ENCODE assay signal across 25 mouse cellular contexts in genomic region chr6:30456991-30457390, GRCm38 (mm10). TPM values are rescaled to one million over a fixed set of nuclear protein-coding genes. Genes with fewer than 3 reads are reported as not detected.
A peak's percentile ranks its signal among the peaks of the same experiment; 100 is the strongest.
DNase-seq lines count a peak whose midpoint lies in the region; ATAC-seq and TF ChIP-seq lines count a peak whose summit lies in the region.
"Had no signal": no experiment of that assay in that cellular context is flagged by ENCODE, and none has a peak within 500 bp of the region (broad histone marks: within the 10 kb centered on the region; RNA-seq: fewer than 3 reads in every experiment).

No protein-coding gene starts in this region.

- peak; percentile 13 for DNase-seq in cerebellum, adult 9-11 months
- DNase-seq in cerebellum, postnatal 4 days (ENCODE audit: low spot score in 2 of 2): no peak
- DNase-seq in lung, embryonic 14.5 days: no peak
- no peak for DNase-seq in lung, postnatal 36 days
- DNase-seq in ES-E14 (ENCODE audit: low read depth, low spot score): no peak
- DNase-seq in stomach, postnatal 0 days (ENCODE audit: low spot score): no peak
- DNase-seq in urinary bladder, postnatal 4 days (ENCODE audit: low spot score in 2 of 2): no peak
- DNase-seq: adrenal gland, postnatal 25 days; B cell, adult 2 months; cerebellum, adult 18-20 months; cerebellum, postnatal 10 days; embryo, embryonic 11 days; gastrocnemius, adult 2 months; gastrocnemius, postnatal 25 days; heart, postnatal 14 days had no signal

- no peaks in the 10 kb centered on the region for H3K27me3 ChIP-seq in lung, embryonic 14.5 days (ENCODE audit: insufficient read depth, low read length)
- H3K27me3 ChIP-seq in stomach, postnatal 0 days (ENCODE audit: control insufficient read depth, insufficient read depth, low read length): no peaks in the 10 kb centered on the region
- H3K27me3 ChIP-seq: embryonic facial prominence, embryonic 15.5 days; heart, embryonic 15.5 days had no signal

- TF ChIP-seq CTCF in lung, embryonic 14.5 days (IDR thresholded peaks at IDR 0.05; ENCODE audit: low read depth): 0 out of 2 replicates have a peak, but pooled peaks have one; percentile 13
- 0 out of 2 replicates have a peak, but pooled peaks have one; percentile 11 for TF ChIP-seq CTCF in stomach, postnatal 0 days (IDR thresholded peaks at IDR 0.05; ENCODE audit: low read depth)

- H3K4me2 ChIP-seq in lung, embryonic 14.5 days: no peak overlapping the region
- no peak overlapping the region for H3K4me2 ChIP-seq in stomach, postnatal 0 days (replicated peaks; ENCODE audit: low read depth)
- H3K4me2 ChIP-seq: embryonic facial prominence, embryonic 15.5 days; heart, embryonic 15.5 days; hindbrain, embryonic 14.5 days had no signal

- no peak overlapping the region for H3K4me3 ChIP-seq in lung, embryonic 14.5 days (ENCODE audit: low read depth, low read length)
- no peak overlapping the region for H3K4me3 ChIP-seq in ES-E14 (ENCODE audit: insufficient read depth in 1 of 2, low read depth in 1 of 2, low read length in 2 of 2, poor library complexity in 1 of 2, severe bottlenecking in 1 of 2)
- no peak overlapping the region for H3K4me3 ChIP-seq in stomach, postnatal 0 days (ENCODE audit: low read depth, low read length)
- H3K4me3 ChIP-seq: embryonic facial prominence, embryonic 15.5 days; erythroblast, embryonic 14.5 days; forebrain, embryonic 10.5 days; gastrocnemius, adult 2 months; heart, embryonic 15.5 days had no signal

- in situ Hi-C loops in ES-E14 (cut with MboI; ENCODE audit: low sequenced_read_pairs in 2 of 2, unreplicated experiment in 2 of 2): no loop called here

- H3K36me3 ChIP-seq in lung, embryonic 14.5 days (ENCODE audit: insufficient read depth): peaks cover 26% of the 10 kb centered on the region
- H3K36me3 ChIP-seq in ES-E14 (ENCODE audit: control insufficient read depth, insufficient read depth, low read length, poor library complexity, severe bottlenecking): peaks cover 2% of the 10 kb centered on the region; the same call in 1 of the 2 replicates
- H3K36me3 ChIP-seq in stomach, postnatal 0 days (ENCODE audit: control insufficient read depth, insufficient read depth, low read length): peaks cover 4% of the 10 kb centered on the region

- no peak for TF ChIP-seq EP300 in stomach, postnatal 0 days (optimal IDR thresholded peaks at IDR 0.05)

- no peaks in the 10 kb centered on the region for H3K9me3 ChIP-seq in lung, embryonic 14.5 days (ENCODE audit: low read depth, low read length)
- H3K9me3 ChIP-seq in ES-E14 (ENCODE audit: control insufficient read depth, insufficient read depth, low read depth, low read length): no peaks in the 10 kb centered on the region
- no peaks in the 10 kb centered on the region for H3K9me3 ChIP-seq in stomach, postnatal 0 days (ENCODE audit: control insufficient read depth, low read length)
- H3K9me3 ChIP-seq: embryonic facial prominence, embryonic 15.5 days; heart, embryonic 15.5 days had no signal

- WGBS in lung, embryonic 14.5 days: 95% methylated on average over 7 of the region's 7 CpGs
- 94% methylated on average over 7 of the region's 7 CpGs for WGBS in stomach, postnatal 0 days

- peaks cover 20% of the 10 kb centered on the region for H3K4me1 ChIP-seq in lung, embryonic 14.5 days (ENCODE audit: insufficient read depth)
- peaks cover 2 to 20% of the 10 kb centered on the region in 2 experiments; a peak in 1 of 4 replicates for H3K4me1 ChIP-seq in ES-E14 (ENCODE audit: control insufficient read depth in 2 of 2, insufficient read depth in 2 of 2, low read length in 2 of 2, poor library complexity in 1 of 2)
- H3K4me1 ChIP-seq in stomach, postnatal 0 days (replicated peaks; ENCODE audit: control insufficient read depth, insufficient read depth): peaks cover 5% of the 10 kb centered on the region; the same call in 1 of the 2 replicates

- no peak overlapping the region for H3K9ac ChIP-seq in lung, embryonic 14.5 days
- H3K9ac ChIP-seq in ES-E14 (ENCODE audit: insufficient read depth, low read depth, low read length, poor library complexity, severe bottlenecking): no peak overlapping the region
- no peak overlapping the region for H3K9ac ChIP-seq in stomach, postnatal 0 days (ENCODE audit: low read length)
- H3K9ac ChIP-seq: embryonic facial prominence, embryonic 15.5 days; heart, embryonic 15.5 days; hindbrain, embryonic 14.5 days had no signal

- no peak overlapping the region for H3K27ac ChIP-seq in lung, embryonic 14.5 days (ENCODE audit: low read depth)
- peak overlapping the region; percentile 48; the same call in 1 of the 2 replicates for H3K27ac ChIP-seq in ES-E14 (ENCODE audit: insufficient read depth, low read depth, low read length, poor library complexity, severe bottlenecking)
- H3K27ac ChIP-seq in stomach, postnatal 0 days (replicated peaks): no peak overlapping the region
- H3K27ac ChIP-seq: embryonic facial prominence, embryonic 15.5 days; forebrain, embryonic 10.5 days; gastrocnemius, adult 2 months; heart, embryonic 15.5 days; hindbrain, embryonic 14.5 days had no signal

- ATAC-seq in lung, embryonic 14.5 days (ENCODE audit: insufficient read depth): no peak
- no peak for ATAC-seq in stomach, postnatal 0 days (ENCODE audit: low FRiP score, low TSS enrichment)
- ATAC-seq: activated CD4-positive, CD25-positive, alpha-beta regulatory T cell, adult 4 months; CD4-positive, CD25-positive, alpha-beta regulatory T cell, adult 4 months; forebrain, embryonic 14.5 days had no signal

TF ChIP-seq in ES-E14, 5 proteins besides CTCF, POLR2A, EP300 and RAD21:
- TF ChIP-seq ZNF384 (IDR thresholded peaks at IDR 0.05; ENCODE audit: low read depth, low read length): no peak
- no peak for TF ChIP-seq CHD2 (IDR thresholded peaks at IDR 0.05; ENCODE audit: low read depth, low read length)
- no peak for TF ChIP-seq MAFK (IDR thresholded peaks at IDR 0.05; ENCODE audit: insufficient read depth, low read depth, low read length)
- TF ChIP-seq ZC3H11A (IDR thresholded peaks at IDR 0.05; ENCODE audit: borderline replicate concordance, low read depth, low read length): no peak
- no peak for TF ChIP-seq HCFC1 (IDR thresholded peaks at IDR 0.05; ENCODE audit: borderline replicate concordance, insufficient read depth, low read length)

RNA-seq across cellular contexts. Expression of gene Tmem209, which starts 52.6 kb away (rescaled TPM):
- polyA plus RNA-seq in lung, embryonic 14.5 days (2014; fragmentation: Nextera tagmentation; extraction: Ambion mirVana): 43.5 and 44.7 TPM in 2 replicates
- total RNA-seq in ES-E14 (2012; rRNA removed): 104 and 138 TPM in 2 replicates
- polyA plus RNA-seq in stomach, postnatal 0 days (2015; fragmentation: Nextera tagmentation; extraction: Ambion mirVana): 13.0 and 13.7 TPM in 2 replicates

RNA-seq across cellular contexts. Expression of gene Ssmem1, which starts 52.7 kb away (rescaled TPM):
- polyA plus RNA-seq in lung, embryonic 14.5 days (2014; fragmentation: Nextera tagmentation; extraction: Ambion mirVana): 0.16 and 0.49 TPM in 2 replicates
- 0.37 and 0.58 TPM in 2 replicates for total RNA-seq in ES-E14 (2012; rRNA removed)
- not detected in 2 replicates for polyA plus RNA-seq in stomach, postnatal 0 days (2015; fragmentation: Nextera tagmentation; extraction: Ambion mirVana)
- total RNA-seq: common myeloid progenitor, adult 5-6 weeks; hematopoietic stem cell, adult 5-6 weeks had no signal
- polyA plus RNA-seq: activated CD4-positive, CD25-positive, alpha-beta regulatory T cell, adult 4 months; CD4-positive, CD25-positive, alpha-beta regulatory T cell, adult 4 months; erythroblast, embryonic 14.5 days had no signal

RNA-seq across cellular contexts. Expression of gene Klhdc10, which starts 55.3 kb away (rescaled TPM):
- polyA plus RNA-seq in lung, embryonic 14.5 days (2014; fragmentation: Nextera tagmentation; extraction: Ambion mirVana): 32.6 and 33.9 TPM in 2 replicates
- 44.2 and 48.9 TPM in 2 replicates for total RNA-seq in ES-E14 (2012; rRNA removed)
- polyA plus RNA-seq in stomach, postnatal 0 days (2015; fragmentation: Nextera tagmentation; extraction: Ambion mirVana): 6.0 and 6.3 TPM in 2 replicates
